Mouse (Mus musculus) myocyte (in vitro differentiated cells): ENCODE measurements around the gene Fam69b.

Experiments used
- CEBPB ChIP-seq: IDR thresholded peaks from 2 replicates; pipeline ENCODE4 v1.6.1; 2011; ENCODE audit warnings: mild to moderate bottlenecking, moderate library complexity; ENCODE audit not compliant: poor library complexity, insufficient read depth, severe bottlenecking
- MAX ChIP-seq: IDR thresholded peaks from one replicate; pipeline ENCODE4 v1.6.1; 2011; ENCODE audit warnings: low read depth, mild to moderate bottlenecking, control low read depth
- MYOD1 ChIP-seq, 3 experiments: IDR thresholded peaks; one replicate each; pipeline ENCODE4 v1.6.1; 2011; ENCODE audit warnings: control low read depth in 2 of 3, low read depth in 2 of 3, mild to moderate bottlenecking in 2 of 3, moderate library complexity in 1 of 3; ENCODE audit not compliant: insufficient read length in 2 of 3, control insufficient read depth in 1 of 3
- MYOG ChIP-seq, 3 experiments: IDR thresholded peaks; one replicate each; pipeline ENCODE4 v1.6.1; 2011; ENCODE audit warnings: control low read depth in 2 of 3, low read depth in 2 of 3, mild to moderate bottlenecking in 2 of 3; ENCODE audit not compliant: insufficient read length in 2 of 3, control insufficient read depth in 1 of 3, insufficient read depth in 1 of 3
- POLR2A ChIP-seq: IDR thresholded peaks from one replicate; pipeline ENCODE4 v1.6.1; 2011; ENCODE audit warnings: low read depth, mild to moderate bottlenecking, control low read depth, moderate library complexity; ENCODE audit not compliant: insufficient read length
- POLR2AphosphoS2 ChIP-seq: IDR thresholded peaks from one replicate; pipeline ENCODE4 v1.6.1; 2011; ENCODE audit warnings: low read depth, control low read depth; ENCODE audit not compliant: insufficient read length
- REST ChIP-seq: IDR thresholded peaks from one replicate; pipeline ENCODE4 v1.6.1; 2011; ENCODE audit warnings: mild to moderate bottlenecking, control low read depth, moderate library complexity; ENCODE audit not compliant: insufficient read depth, insufficient read length
- SRF ChIP-seq: IDR thresholded peaks from one replicate; pipeline ENCODE4 v1.6.1; 2011; ENCODE audit warnings: low read depth; ENCODE audit not compliant: control insufficient read depth, insufficient read length
- TCF12 ChIP-seq: IDR thresholded peaks from one replicate; pipeline ENCODE4 v1.6.1; 2011; ENCODE audit warnings: mild to moderate bottlenecking, control low read depth; ENCODE audit not compliant: poor library complexity, insufficient read depth, severe bottlenecking
- TCF3 ChIP-seq: IDR thresholded peaks from one replicate; pipeline ENCODE4 v1.6.1; 2011; ENCODE audit warnings: low read depth, control low read depth; ENCODE audit not compliant: insufficient read length
- USF1 ChIP-seq: IDR thresholded peaks from one replicate; pipeline ENCODE4 v1.6.1; 2011; ENCODE audit warnings: low read depth, mild to moderate bottlenecking, control low read depth, moderate library complexity

GRCm38 (mm10) chr2:26590962-26591361 is 37.3 kb upstream of the Fam69b start:
- TF ChIP-seq REST (no peak), POLR2A (no peak), TCF3 (no peak), CEBPB (no peak), POLR2AphosphoS2 (no peak), MYOD1 (IDR thresholded peaks at IDR 0.05; ENCODE audit: control insufficient read depth in 1 of 3, insufficient read length in 2 of 3, low read depth in 2 of 3) (no peak), MYOG (IDR thresholded peaks at IDR 0.05; ENCODE audit: control insufficient read depth in 1 of 3, insufficient read depth in 1 of 3, insufficient read length in 2 of 3, low read depth in 2 of 3) (no peak), TCF12 (no peak), USF1 (no peak), SRF (no peak), MAX (no peak)
